8 mouse cellular contexts compared by ENCODE assay signal in the genomic region with DNA sequence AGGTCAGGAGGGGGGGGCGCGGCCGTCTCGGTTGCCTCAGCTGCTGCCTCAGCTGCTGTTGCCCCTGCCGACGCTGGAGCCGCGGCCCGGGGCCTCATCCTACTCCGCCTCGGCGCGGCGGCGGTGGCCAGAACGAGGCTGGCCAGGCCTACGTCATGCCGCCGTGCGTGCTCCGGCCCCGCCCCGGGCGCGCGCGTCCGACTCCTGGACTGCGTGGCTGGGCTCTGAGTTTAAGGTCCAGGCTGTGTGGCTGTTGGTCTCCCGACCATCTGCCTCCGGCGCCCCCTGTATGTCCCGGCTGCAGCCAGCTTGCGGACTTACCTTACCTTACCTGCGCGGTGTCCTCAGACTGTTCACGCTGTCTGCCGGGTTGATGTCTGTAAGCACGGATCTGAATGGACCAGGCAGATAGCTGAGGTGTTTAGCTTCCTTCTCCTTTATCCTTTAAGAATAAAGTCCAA. TPM values are rescaled to one million over a fixed set of nuclear protein-coding genes. Genes with fewer than 3 reads are reported as not detected.
A peak's percentile ranks its signal among the peaks of the same experiment; 100 is the strongest.
DNase-seq lines count a peak whose midpoint lies in the region; ATAC-seq and TF ChIP-seq lines count a peak whose summit lies in the region.

No protein-coding gene starts in this region.

- ATAC-seq in forebrain, embryonic 16.5 days: peak; percentile 99
- ATAC-seq in lung, embryonic 15.5 days (ENCODE audit: borderline replicate concordance, extremely low read depth, low FRiP score, low TSS enrichment): peak; percentile 99

- H3K27me3 ChIP-seq in forebrain, embryonic 16.5 days (replicated peaks; ENCODE audit: control insufficient read depth, insufficient read depth, low read length): no peaks in the 10 kb centered on the region
- H3K27me3 ChIP-seq in lung, embryonic 15.5 days: no peaks in the 10 kb centered on the region

- peaks cover 0 to 2% of the 10 kb centered on the region in 2 experiments; a peak in 1 of 4 replicates for H3K4me1 ChIP-seq in ES-E14 (ENCODE audit: control insufficient read depth in 2 of 2, insufficient read depth in 2 of 2, low read length in 2 of 2, poor library complexity in 1 of 2)
- peaks cover 9% of the 10 kb centered on the region for H3K4me1 ChIP-seq in forebrain, embryonic 16.5 days (replicated peaks; ENCODE audit: control insufficient read depth, insufficient read depth, low read length)
- peaks cover 8% of the 10 kb centered on the region; the same call in 1 of the 2 replicates for H3K4me1 ChIP-seq in lung, embryonic 15.5 days

- WGBS in forebrain, embryonic 16.5 days: 0% methylated on average over 37 of the region's 39 CpGs
- WGBS in lung, embryonic 15.5 days: under 1% methylated on average over 29 of the region's 39 CpGs

- peak overlapping the region; percentile 3; the same call in 1 of the 2 replicates for H3K27ac ChIP-seq in ES-E14 (ENCODE audit: insufficient read depth, low read depth, low read length, poor library complexity, severe bottlenecking)
- H3K27ac ChIP-seq in forebrain, embryonic 16.5 days (ENCODE audit: low read length): peak overlapping the region; percentile 84
- peak overlapping the region; percentile 96 for H3K27ac ChIP-seq in lung, embryonic 15.5 days

- H3K4me2 ChIP-seq in forebrain, embryonic 16.5 days (ENCODE audit: low read length): peak overlapping the region; percentile 80
- H3K4me2 ChIP-seq in lung, embryonic 15.5 days: peak overlapping the region; percentile 68

- peak; percentile 57 for DNase-seq in ES-E14 (ENCODE audit: low read depth, low spot score)
- peak; percentile 92 for DNase-seq in cerebellum, adult 11-12 months
- DNase-seq in heart, postnatal 4 days: peak; percentile 95
- peak; percentile 78 to 89 for DNase-seq in layer of hippocampus, adult 8-10 months (ENCODE audit: low spot score in 2 of 2)
- DNase-seq in ovary, adult 18-20 months (ENCODE audit: low spot score): peak; percentile 84
- DNase-seq in thymus, postnatal 0 days (ENCODE audit: low spot score): peak; percentile 72

- in situ Hi-C loops in ES-E14 (cut with MboI; ENCODE audit: low sequenced_read_pairs in 2 of 2, unreplicated experiment in 2 of 2): no loop called here

- peak overlapping the region; percentile 91 for H3K9ac ChIP-seq in ES-E14 (ENCODE audit: insufficient read depth, low read depth, low read length, poor library complexity, severe bottlenecking)
- H3K9ac ChIP-seq in forebrain, embryonic 16.5 days (replicated peaks; ENCODE audit: low read depth, low read length): peak overlapping the region; percentile 99
- peak overlapping the region; percentile 99 for H3K9ac ChIP-seq in lung, embryonic 15.5 days

- no peaks in the 10 kb centered on the region for H3K9me3 ChIP-seq in ES-E14 (ENCODE audit: control insufficient read depth, insufficient read depth, low read depth, low read length)
- H3K9me3 ChIP-seq in forebrain, embryonic 16.5 days (ENCODE audit: control insufficient read depth, low read length): no peaks in the 10 kb centered on the region
- no peaks in the 10 kb centered on the region for H3K9me3 ChIP-seq in lung, embryonic 15.5 days

- no peaks in the 10 kb centered on the region for H3K36me3 ChIP-seq in ES-E14 (ENCODE audit: control insufficient read depth, insufficient read depth, low read length, poor library complexity, severe bottlenecking)
- H3K36me3 ChIP-seq in forebrain, embryonic 16.5 days (ENCODE audit: control insufficient read depth, insufficient read depth): no peaks in the 10 kb centered on the region; the same call in 1 of the 2 replicates
- H3K36me3 ChIP-seq in lung, embryonic 15.5 days: no peaks in the 10 kb centered on the region

- H3K4me3 ChIP-seq in ES-E14 (ENCODE audit: insufficient read depth in 1 of 2, low read depth in 1 of 2, low read length in 2 of 2, poor library complexity in 1 of 2, severe bottlenecking in 1 of 2): peak overlapping the region; percentile 84 to 95
- peak overlapping the region; percentile 93 for H3K4me3 ChIP-seq in forebrain, embryonic 16.5 days (replicated peaks; ENCODE audit: low read length)
- peak overlapping the region; percentile 97 for H3K4me3 ChIP-seq in lung, embryonic 15.5 days

TF ChIP-seq in ES-E14, 5 proteins besides CTCF, POLR2A, EP300 and RAD21:
- TF ChIP-seq MAFK (IDR thresholded peaks at IDR 0.05; ENCODE audit: insufficient read depth, low read depth, low read length): no peak
- TF ChIP-seq HCFC1 (IDR thresholded peaks at IDR 0.05; ENCODE audit: borderline replicate concordance, insufficient read depth, low read length): peak; percentile 41; the same call in 1 of the 2 replicates
- TF ChIP-seq CHD2 (IDR thresholded peaks at IDR 0.05; ENCODE audit: low read depth, low read length): no peak
TF ChIP-seq in ES-E14: peak in this region for 1.

RNA-seq across cellular contexts. Expression of gene Rnf11, which starts 7.9 kb away (rescaled TPM):
- 7.7 and 19.3 TPM in 2 replicates for total RNA-seq in ES-E14 (2012; rRNA removed)
- polyA plus RNA-seq in forebrain, embryonic 16.5 days (2015; fragmentation: Nextera tagmentation; extraction: Ambion mirVana): 53.2 and 65.6 TPM in 2 replicates
- 100 to 1,000 TPM; 106 to 107 TPM for total RNA-seq in heart, postnatal 4 days (2021)
- 100 to 1,000 TPM; 157 to 186 (median 170) TPM for total RNA-seq in layer of hippocampus, adult 8-10 months (2022)
- 41.3 and 43.3 TPM in 2 replicates for polyA plus RNA-seq in lung, embryonic 15.5 days (2015; fragmentation: Nextera tagmentation; extraction: Ambion mirVana)
- 24.6 and 26.5 TPM in 2 replicates for polyA plus RNA-seq in thymus, postnatal 0 days (2015; fragmentation: Nextera tagmentation; extraction: Ambion mirVana)

RNA-seq across cellular contexts. Expression of gene 4930522H14Rik, which starts 54.5 kb away (rescaled TPM):
- not detected in 2 replicates for total RNA-seq in ES-E14 (2012; rRNA removed)
- polyA plus RNA-seq in forebrain, embryonic 16.5 days (2015; fragmentation: Nextera tagmentation; extraction: Ambion mirVana): not detected in 2 replicates
- not detected for total RNA-seq in heart, postnatal 4 days (2021)
- total RNA-seq in layer of hippocampus, adult 8-10 months (2022): not detected
- not detected in 2 replicates for polyA plus RNA-seq in lung, embryonic 15.5 days (2015; fragmentation: Nextera tagmentation; extraction: Ambion mirVana)
- polyA plus RNA-seq in thymus, postnatal 0 days (2015; fragmentation: Nextera tagmentation; extraction: Ambion mirVana): not detected in 2 replicates

Comparison
In these comparisons a context has a peak if more than half of its experiments do, and no peak if none do; other contexts are left out.
1. Peak in every context shown above with its lines: DNase-seq, ATAC-seq, H3K4me3 ChIP-seq and H3K27ac ChIP-seq.
2. H3K27ac ChIP-seq: peak in every context shown above with its lines; median percentile 96 in lung, embryonic 15.5 days; 84 in forebrain, embryonic 16.5 days; 3 in ES-E14.